Mouse (Mus musculus) heart, embryonic 10.5 days (tissue): ENCODE results near the gene Ralgps1. TPM values are rescaled to one million over a fixed set of nuclear protein-coding genes. Genes with fewer than 3 reads are reported as not detected.
"Not testable (repeated sequence)": the region's sequence is repeated elsewhere in the genome, so short reads cannot be mapped to it uniquely, and the experiment has no call there.

Experiments
- DNase-seq: peaks from one replicate; pipeline ENCODE4 v3.0.0-alpha.2; 2017; ENCODE audit warnings: low spot score
- H3K27ac ChIP-seq: fragments of 300-500 bp; sonication (generic); 2 replicates; pipeline ENCODE4 v1.5.1; 2016; ENCODE audit warnings: mild to moderate bottlenecking
- H3K27me3 ChIP-seq: fragments of 300-500 bp; sonication (generic); 2 replicates; pipeline ENCODE4 v1.6.1; 2016; ENCODE audit warnings: mild to moderate bottlenecking; ENCODE audit not compliant: poor library complexity, insufficient read depth, severe bottlenecking
- H3K36me3 ChIP-seq: fragments of 300-500 bp; sonication (generic); 2 replicates; pipeline ENCODE4 v1.6.1; 2016; ENCODE audit warnings: mild to moderate bottlenecking, moderate library complexity
- H3K4me1 ChIP-seq: fragments of 300-500 bp; sonication (generic); 2 replicates; pipeline ENCODE4 v1.6.1; 2016; ENCODE audit warnings: mild to moderate bottlenecking
- H3K4me3 ChIP-seq: fragments of 300-500 bp; sonication (generic); 2 replicates; pipeline ENCODE4 v1.5.1; 2016; ENCODE audit warnings: mild to moderate bottlenecking, moderate library complexity
- H3K9me3 ChIP-seq: fragments of 300-500 bp; sonication (generic); 2 replicates; pipeline ENCODE4 v1.6.1; 2016; ENCODE audit warnings: mild to moderate bottlenecking, moderate library complexity
- whole genome bisulfite sequencing: fragments of 180-500 bp; shearing (Covaris S2); methylation state at CpG from one replicate; pipeline ENCODE4 v1.1.7; 2016; 5-methylcytosine and 5-hydroxymethylcytosine counted together
- microRNA-seq: library from miRNA; unstranded; fragments of <30 nt; microRNA quantifications from one replicate; pipeline ENCODE4, GENCODE M21; 2017
- polyA plus RNA-seq: library from polyadenylated mRNA; unstranded; fragments of >200 nt; fragmentation: Nextera tagmentation; extraction: Ambion mirVana; gene quantifications from 2 replicates; pipeline ENCODE4 v1.2.1, GENCODE M21; 2016

The Ralgps1 gene
- polyA plus RNA-seq, 1 experiment from 2014 or later, result 3.8 TPM

GRCm38 (mm10) chr2:33090033-33090400 lies 281.3 kb downstream of the Ralgps1 start:
- not testable (repeated sequence) for H3K4me1 ChIP-seq, H3K4me3 ChIP-seq, H3K36me3 ChIP-seq, H3K27ac ChIP-seq, H3K9me3 ChIP-seq, H3K27me3 ChIP-seq, DNase-seq
- WGBS, result 20% methylated on average over 1 of the region's 1 CpGs

- no peak overlapping the region for H3K4me3 ChIP-seq
- H3K27me3 ChIP-seq, result no peaks in the 10 kb centered on the region
- H3K4me1 ChIP-seq, result 0 out of 2 replicates have a peak, but pooled peaks cover under 1% of the 10 kb centered on the region
- DNase-seq, result no peak
- WGBS, result 80% methylated on average over 5 of the region's 5 CpGs
- H3K27ac ChIP-seq, result no peak overlapping the region
- H3K9me3 ChIP-seq, result no peaks in the 10 kb centered on the region
- H3K36me3 ChIP-seq, result no peaks in the 10 kb centered on the region
Measured at GRCm38 (mm10) chr2:33089356-33090032, 281.8 kb downstream of the Ralgps1 start.

- Histone ChIP-seq H3K36me3 (no peaks in the 10 kb centered on the region), H3K27me3 (no peaks in the 10 kb centered on the region), H3K4me1 (0 out of 2 replicates have a peak, but pooled peaks cover 4% of the 10 kb centered on the region), H3K27ac (no peak overlapping the region), H3K4me3 (no peak overlapping the region), H3K9me3 (no peaks in the 10 kb centered on the region)
- DNase-seq, result no peak
- WGBS, result 78% methylated on average over 7 of the region's 7 CpGs
Measured at GRCm38 (mm10) chr2:33086671-33087363, 284.5 kb downstream of the Ralgps1 start.

GRCm38 (mm10) chr2:33086016-33086596 lies 285.2 kb downstream of the Ralgps1 start:
- no peaks in the 10 kb centered on the region for H3K9me3 ChIP-seq
- no peak overlapping the region for H3K27ac ChIP-seq
- H3K4me3 ChIP-seq, result no peak overlapping the region
- H3K36me3 ChIP-seq, result no peaks in the 10 kb centered on the region
- no peaks in the 10 kb centered on the region for H3K27me3 ChIP-seq
- 59% methylated on average over 7 of the region's 7 CpGs for WGBS
- no peak for DNase-seq
- H3K4me1 ChIP-seq, result 0 out of 2 replicates have a peak, but pooled peaks cover 4% of the 10 kb centered on the region

- no peaks in the 10 kb centered on the region for H3K36me3 ChIP-seq
- peaks cover 4% of the 10 kb centered on the region; the same call in 1 of the 2 replicates for H3K4me1 ChIP-seq
- 59% methylated on average over 3 of the region's 3 CpGs for WGBS
- H3K27me3 ChIP-seq, result no peaks in the 10 kb centered on the region
- no peaks in the 10 kb centered on the region for H3K9me3 ChIP-seq
- no peak for DNase-seq
- H3K4me3 ChIP-seq, result no peak overlapping the region
- H3K27ac ChIP-seq, result no peak overlapping the region
Measured at GRCm38 (mm10) chr2:33084221-33084620, 287.1 kb downstream of the Ralgps1 start.

Small RNAs within 50 kb of the gene (microRNA-seq; reads per million reads assigned to microRNA genes)
- not detected for gene Gm25998

Other genes with a start within 250 kb of the Ralgps1 start
- gene Garnl3, start 239.8 kb downstream of the Ralgps1 start, polyA plus RNA-seq, result 10.5 and 13.3 TPM in 2 replicates
- gene Angptl2, start 155.4 kb downstream of the Ralgps1 start, polyA plus RNA-seq, result 40.4 and 49.8 TPM in 2 replicates
- 5.0 and 5.6 TPM in 2 replicates for gene Zbtb34, start 59.8 kb upstream of the Ralgps1 start, polyA plus RNA-seq
- 12.5 and 15.7 TPM in 2 replicates for gene Zbtb43, start 97.1 kb upstream of the Ralgps1 start, polyA plus RNA-seq